ENCODE assay signal across 13 mouse cellular contexts in the genomic region with DNA sequence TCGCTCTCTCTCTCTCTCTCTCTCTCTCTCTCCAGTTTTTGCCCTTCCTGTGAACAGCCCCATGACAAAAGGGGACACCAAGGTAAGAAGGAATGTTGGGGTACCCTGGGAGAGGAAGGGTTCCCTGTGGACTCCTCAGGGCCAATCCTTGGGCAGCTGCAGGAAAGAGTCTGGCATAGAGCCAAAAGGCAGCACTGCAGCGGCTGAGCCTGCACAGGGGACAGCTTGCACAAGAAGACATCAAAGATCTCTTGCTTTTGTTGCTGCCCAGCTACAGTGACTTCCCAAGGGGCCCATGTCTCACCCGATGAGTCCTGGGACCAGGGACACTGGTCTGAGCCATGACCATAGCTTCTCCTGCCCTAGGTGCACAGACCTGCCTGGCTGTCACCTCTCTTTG. TPM values are rescaled to one million over a fixed set of nuclear protein-coding genes. Genes with fewer than 3 reads are reported as not detected.
DNase-seq lines count a peak whose midpoint lies in the region; ATAC-seq and TF ChIP-seq lines count a peak whose summit lies in the region.
"Had no signal": no experiment of that assay in that cellular context is flagged by ENCODE, and none has a peak within 500 bp of the region (broad histone marks: within the 10 kb centered on the region; RNA-seq: fewer than 3 reads in every experiment).

No protein-coding gene starts in this region.

- DNase-seq in cerebellum, adult 2 months, result peak in 1 of 2 experiments; percentile 62
- DNase-seq in cerebellum, adult 11 months, result no peak
- DNase-seq in MN1 (ENCODE audit: low spot score), result peak; percentile 29
- no peak for DNase-seq in spleen, postnatal 10 days (ENCODE audit: low spot score in 2 of 2)
- no peak for DNase-seq in spleen, adult 12 weeks (ENCODE audit: low spot score)
- DNase-seq: heart, adult 2 months had no signal

- H3K36me3 ChIP-seq in forebrain, embryonic 13.5 days (ENCODE audit: poor library complexity, severe bottlenecking), result peaks cover 9% of the 10 kb centered on the region; the same call in 1 of the 2 replicates
- H3K36me3 ChIP-seq in midbrain, embryonic 12.5 days, result 0 out of 2 replicates have a peak, but pooled peaks cover 5% of the 10 kb centered on the region

- no peak for ATAC-seq in forebrain, embryonic 13.5 days
- ATAC-seq in midbrain, embryonic 12.5 days (ENCODE audit: low FRiP score, low read depth), result no peak
- no peak for ATAC-seq in granulocyte monocyte progenitor cell, adult 5-6 weeks (replicated peaks; ENCODE audit: poor library complexity, severe bottlenecking)

- no peaks in the 10 kb centered on the region for H3K9me3 ChIP-seq in forebrain, embryonic 13.5 days (replicated peaks)
- H3K9me3 ChIP-seq in midbrain, embryonic 12.5 days, result no peaks in the 10 kb centered on the region

- 0 out of 2 replicates have a peak overlapping the region, but pooled peaks have one; percentile 41 for H3K27ac ChIP-seq in cerebellum, adult 2 months (ENCODE audit: insufficient read depth, low read length)
- no peak overlapping the region; the same call in 1 of the 2 replicates for H3K27ac ChIP-seq in forebrain, embryonic 13.5 days
- H3K27ac ChIP-seq in midbrain, embryonic 12.5 days (replicated peaks), result no peak overlapping the region
- H3K27ac ChIP-seq: heart, adult 2 months; kidney, postnatal 0 days had no signal

- TF ChIP-seq POLR2A in cerebellum, adult 2 months (IDR thresholded peaks at IDR 0.05; ENCODE audit: borderline replicate concordance, insufficient read depth, low read length), result no peak

- no peaks in the 10 kb centered on the region for H3K27me3 ChIP-seq in cerebellum, adult 2 months (ENCODE audit: control insufficient read depth, insufficient read depth, low read length)
- H3K27me3 ChIP-seq in forebrain, embryonic 13.5 days, result peaks cover 19% of the 10 kb centered on the region
- H3K27me3 ChIP-seq in midbrain, embryonic 12.5 days, result peaks cover 14% of the 10 kb centered on the region

- H3K9ac ChIP-seq in forebrain, embryonic 13.5 days, result peak overlapping the region; percentile 82
- H3K9ac ChIP-seq in midbrain, embryonic 12.5 days (replicated peaks), result peak overlapping the region; percentile 67; the same call in 1 of the 2 replicates

- no peak for TF ChIP-seq CTCF in cerebellum, adult 2 months (IDR thresholded peaks at IDR 0.05; ENCODE audit: borderline replicate concordance, insufficient read depth, low read depth, low read length)

- peak overlapping the region; percentile 76 for H3K4me2 ChIP-seq in forebrain, embryonic 13.5 days
- peak overlapping the region; percentile 72 for H3K4me2 ChIP-seq in midbrain, embryonic 12.5 days (replicated peaks)
- H3K4me2 ChIP-seq: liver, embryonic 11.5 days had no signal

- 23% methylated on average over 3 of the region's 3 CpGs for WGBS in cerebellum, adult 2 months
- WGBS in forebrain, embryonic 13.5 days, result 47% methylated on average over 3 of the region's 3 CpGs
- 62% methylated on average over 2 of the region's 3 CpGs for WGBS in midbrain, embryonic 12.5 days

- peak overlapping the region; percentile 76 for H3K4me3 ChIP-seq in cerebellum, adult 2 months (replicated peaks; ENCODE audit: insufficient read depth, low read depth, low read length)
- peak overlapping the region; percentile 63 for H3K4me3 ChIP-seq in forebrain, embryonic 13.5 days
- H3K4me3 ChIP-seq in midbrain, embryonic 12.5 days, result peak overlapping the region; percentile 54
- H3K4me3 ChIP-seq: heart, adult 2 months had no signal

- H3K4me1 ChIP-seq in cerebellum, adult 2 months (ENCODE audit: control insufficient read depth, insufficient read depth, low read length), result peaks cover 10% of the 10 kb centered on the region; the same call in 1 of the 2 replicates
- peaks cover 35% of the 10 kb centered on the region for H3K4me1 ChIP-seq in forebrain, embryonic 13.5 days
- peaks cover 31% of the 10 kb centered on the region for H3K4me1 ChIP-seq in midbrain, embryonic 12.5 days

RNA-seq across cellular contexts. Expression of gene Chga, which starts 1.1 kb away (rescaled TPM):
- 187 and 216 TPM in 2 replicates for polyA plus RNA-seq in cerebellum, adult 2 months (2012; rRNA removed)
- polyA plus RNA-seq in forebrain, embryonic 13.5 days (2015; fragmentation: Nextera tagmentation; extraction: Ambion mirVana), result 59.6 and 60.0 TPM in 2 replicates
- 44.6 and 48.1 TPM in 2 replicates for polyA plus RNA-seq in midbrain, embryonic 12.5 days (2016; fragmentation: Nextera tagmentation; extraction: Ambion mirVana)
- total RNA-seq in granulocyte monocyte progenitor cell, adult 5-6 weeks (2014; fragmentation: Nextera tagmentation), result not detected in 2 replicates
- not detected in 2 replicates for total RNA-seq in granulocyte monocyte progenitor cell, adult 5-6 weeks (2017)
- total RNA-seq: common myeloid progenitor, adult 5-6 weeks; heart, adult 2 months; MEL had no signal
